Mouse (Mus musculus): Measurements from ENCODE around the gene Akap2. TPM values are rescaled to one million over a fixed set of nuclear protein-coding genes. Genes with fewer than 3 reads are reported as not detected.

The Akap2 gene
- polyA plus RNA-seq, 1 experiment from 2014 or later = 2.4 TPM

DNA sequence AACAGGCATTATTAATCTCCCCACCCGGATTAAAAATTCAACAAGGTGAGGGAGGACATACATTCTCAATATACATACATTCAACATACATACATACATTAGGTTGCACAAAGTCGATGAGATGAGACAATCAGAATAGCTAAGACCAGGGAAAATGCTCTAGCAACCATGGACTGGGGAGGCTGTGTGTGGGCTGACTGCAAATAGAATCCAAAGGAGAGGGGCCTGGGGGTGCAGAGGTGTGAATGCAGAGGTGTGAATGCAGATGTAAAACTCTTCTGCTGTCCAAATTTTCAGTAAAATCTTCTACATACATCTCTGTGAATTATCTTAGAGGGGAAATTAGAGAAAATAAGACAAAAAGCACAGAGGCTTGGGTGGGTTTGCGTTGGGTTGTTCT, 29.9 kb upstream of the Akap2 start:
- WGBS (ENCODE audit: missing documents) = 77% methylated on average over 3 of the region's 3 CpGs
- Histone ChIP-seq H3K79me2 (ENCODE audit: inconsistent target) (no peaks in the 10 kb centered on the region), H3K27ac (no peak overlapping the region), H3K4me3 (ENCODE audit: inconsistent target) (no peak overlapping the region), H3K36me3 (ENCODE audit: inconsistent target) (no peaks in the 10 kb centered on the region)

DNA sequence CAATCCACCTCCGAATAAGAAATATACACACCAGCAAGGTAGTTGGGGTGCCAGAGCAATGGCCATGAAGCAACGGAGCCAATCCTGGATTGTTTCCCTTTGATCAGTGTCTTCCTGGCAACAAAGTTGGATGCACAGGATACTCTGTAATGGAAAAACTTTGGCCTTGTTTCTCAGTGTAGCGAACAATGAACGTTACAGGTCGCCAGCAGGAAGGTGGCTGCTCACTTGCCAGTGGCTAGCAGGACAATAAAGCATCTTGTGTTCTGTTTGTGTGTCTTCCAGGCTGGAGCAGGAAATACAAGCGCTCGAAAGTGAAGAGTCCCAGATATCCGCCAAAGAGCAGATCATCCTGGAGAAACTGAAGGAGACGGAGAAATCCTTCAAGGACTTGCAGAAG, 29.3 kb upstream of the Akap2 start:
- H3K4me3 ChIP-seq (ENCODE audit: inconsistent target) = no peak overlapping the region
- no peak overlapping the region for H3K27ac ChIP-seq
- WGBS (ENCODE audit: missing documents) = 88% methylated on average over 9 of the region's 9 CpGs
- no peaks in the 10 kb centered on the region for H3K36me3 ChIP-seq (ENCODE audit: inconsistent target)
- H3K79me2 ChIP-seq (ENCODE audit: inconsistent target) = no peaks in the 10 kb centered on the region

DNA sequence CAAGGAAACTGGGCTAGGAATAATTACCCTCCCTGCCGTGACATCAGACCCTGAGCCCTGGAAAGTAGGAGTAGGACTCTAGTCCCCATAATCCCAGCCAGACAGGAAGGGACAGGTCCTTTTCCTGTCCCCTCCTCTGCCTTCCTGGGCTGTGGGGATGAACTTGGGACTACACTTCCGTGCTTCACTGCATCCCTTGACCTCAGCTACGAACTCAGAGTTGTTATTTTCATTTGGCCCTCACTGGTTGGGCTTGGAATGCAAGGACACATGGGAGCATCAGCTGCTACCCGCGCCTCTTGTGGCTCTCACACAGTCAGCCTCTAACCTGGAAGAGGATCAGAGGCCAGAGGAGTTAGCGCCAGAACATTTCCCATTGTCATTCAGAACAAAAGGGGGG, 27.5 kb upstream of the Akap2 start:
- Histone ChIP-seq H3K27ac (no peak overlapping the region), H3K4me3 (ENCODE audit: inconsistent target) (no peak overlapping the region), H3K79me2 (ENCODE audit: inconsistent target) (no peaks in the 10 kb centered on the region), H3K36me3 (ENCODE audit: inconsistent target) (no peaks in the 10 kb centered on the region)
- 88% methylated on average over 6 of the region's 6 CpGs for WGBS (ENCODE audit: missing documents)

DNA sequence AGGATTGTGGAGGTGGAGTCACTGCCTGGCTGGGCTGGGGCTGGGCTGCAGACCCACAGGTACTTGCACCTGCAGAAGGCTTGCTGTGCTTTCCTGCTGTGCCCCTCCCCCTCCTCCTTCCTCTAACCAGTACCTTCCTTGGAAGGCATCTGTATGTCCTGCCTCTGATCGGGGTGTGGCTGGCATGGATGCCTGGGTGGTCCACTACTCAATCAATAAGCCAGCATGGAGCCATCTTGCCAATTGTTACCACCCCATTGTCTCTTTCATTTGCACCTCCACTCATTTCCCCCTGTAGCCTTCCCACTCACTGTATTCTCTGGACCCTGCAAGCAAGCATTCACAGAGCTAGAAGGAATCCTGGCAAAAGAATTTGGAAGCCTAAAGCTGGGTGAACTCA, 26.7 kb upstream of the Akap2 start:
- Histone ChIP-seq H3K36me3 (ENCODE audit: inconsistent target) (no peaks in the 10 kb centered on the region), H3K27ac (no peak overlapping the region), H3K79me2 (ENCODE audit: inconsistent target) (no peaks in the 10 kb centered on the region), H3K4me3 (ENCODE audit: inconsistent target) (no peak overlapping the region)
- WGBS (ENCODE audit: missing documents) = 81% methylated on average over 1 of the region's 1 CpGs

DNA sequence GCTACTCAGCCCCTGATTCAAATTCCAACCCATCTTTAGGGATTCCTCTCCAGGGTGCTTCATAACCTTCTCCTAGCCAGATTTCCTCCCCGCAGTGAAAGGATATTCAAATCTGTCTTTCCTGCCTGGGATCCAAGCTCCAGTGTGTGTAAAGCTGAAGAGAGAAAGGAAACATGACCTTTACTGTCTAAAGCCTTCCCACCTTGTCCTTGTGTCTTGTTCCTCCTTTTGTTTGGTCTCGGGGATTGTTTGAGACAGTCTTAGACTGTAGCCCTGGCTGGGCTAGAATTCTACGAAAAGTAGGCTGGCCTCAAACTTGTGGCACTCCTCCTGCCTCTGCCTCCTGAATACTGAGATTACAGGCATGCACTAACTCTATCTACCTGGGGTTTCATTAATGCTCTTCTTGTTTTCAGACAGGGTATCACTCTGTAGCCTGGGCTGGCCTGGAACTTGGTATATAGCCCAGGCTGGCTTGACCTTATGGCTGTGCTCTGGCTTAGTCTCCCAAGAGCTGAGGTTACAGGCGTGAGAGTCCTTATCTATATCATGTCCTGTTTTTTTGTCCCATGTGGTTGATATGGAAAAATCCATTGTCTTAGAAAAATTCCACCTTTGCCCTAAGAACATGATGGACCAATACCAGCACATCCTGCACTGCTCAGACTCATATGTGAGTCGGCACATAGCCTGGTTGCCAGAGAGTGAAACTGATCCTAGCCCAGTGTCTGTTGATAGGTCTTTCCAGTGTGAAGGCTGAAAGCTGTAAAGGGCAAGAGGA, 22.9 kb upstream of the Akap2 start:
- Histone ChIP-seq H3K36me3 (ENCODE audit: inconsistent target) (no peaks in the 10 kb centered on the region), H3K27ac (no peak overlapping the region), H3K79me2 (ENCODE audit: inconsistent target) (no peaks in the 10 kb centered on the region), H3K4me3 (ENCODE audit: inconsistent target) (no peak overlapping the region)
- WGBS (ENCODE audit: missing documents) = 82% methylated on average over 5 of the region's 5 CpGs

DNA sequence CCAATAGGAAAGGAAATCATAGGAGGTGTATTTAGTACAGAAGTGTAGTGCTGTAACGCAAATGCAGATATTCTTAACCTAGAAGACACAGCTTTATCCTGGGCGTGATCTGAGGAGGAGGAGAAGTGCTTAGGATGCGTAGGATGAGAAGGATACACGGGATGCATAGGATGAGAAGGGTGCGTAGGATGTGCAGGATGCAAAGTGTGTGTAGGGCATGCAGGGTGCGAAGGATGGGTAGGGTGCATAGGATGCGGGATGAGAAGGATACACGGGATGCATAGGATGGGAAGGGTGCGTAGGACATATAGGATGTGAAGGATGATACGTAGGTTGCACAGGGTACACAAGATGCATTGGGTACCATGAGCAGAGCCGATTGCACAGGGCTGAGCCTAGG, 20.5 kb upstream of the Akap2 start:
- Histone ChIP-seq H3K36me3 (ENCODE audit: inconsistent target) (no peaks in the 10 kb centered on the region), H3K4me3 (ENCODE audit: inconsistent target) (no peak overlapping the region), H3K27ac (no peak overlapping the region), H3K79me2 (ENCODE audit: inconsistent target) (no peaks in the 10 kb centered on the region)
- WGBS (ENCODE audit: missing documents) = 95% methylated on average over 11 of the region's 11 CpGs

DNA sequence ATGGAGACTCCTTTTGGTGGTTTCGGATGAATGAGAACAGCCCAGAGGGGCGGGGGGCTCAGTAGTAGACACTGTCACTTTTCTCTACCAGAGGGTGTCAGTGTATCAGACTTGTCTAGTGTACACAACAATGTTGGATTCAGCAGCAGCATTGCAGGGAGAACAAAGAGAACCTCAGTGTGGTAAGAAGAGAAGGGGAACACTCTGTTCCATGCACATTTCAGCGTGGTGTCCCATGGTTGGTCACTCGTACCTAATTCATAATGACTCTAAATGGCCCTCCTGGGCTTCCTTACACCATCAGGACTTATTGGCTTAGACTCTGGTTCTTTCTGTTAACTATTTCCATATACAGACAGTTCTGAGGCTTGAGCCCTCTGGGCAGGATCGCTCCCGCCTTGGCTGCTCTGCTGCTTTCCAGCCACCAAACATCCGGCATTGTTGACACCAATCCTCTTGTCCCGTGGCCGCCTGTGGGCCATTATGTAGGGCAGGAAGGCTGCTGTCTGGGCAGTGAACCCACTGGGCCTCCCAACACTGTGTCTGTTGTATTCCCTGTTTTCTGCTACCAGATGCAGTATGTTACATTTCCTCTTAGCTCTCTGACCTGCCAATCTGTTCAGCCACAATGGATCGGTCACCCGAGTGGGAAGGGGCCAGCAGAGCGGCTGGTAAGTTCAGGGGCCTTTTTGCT, 19.4 kb upstream of the Akap2 start:
- Histone ChIP-seq H3K27ac (no peak overlapping the region), H3K79me2 (ENCODE audit: inconsistent target) (no peaks in the 10 kb centered on the region), H3K4me3 (ENCODE audit: inconsistent target) (no peak overlapping the region), H3K36me3 (ENCODE audit: inconsistent target) (no peaks in the 10 kb centered on the region)
- 83% methylated on average over 12 of the region's 12 CpGs for WGBS (ENCODE audit: missing documents)

DNA sequence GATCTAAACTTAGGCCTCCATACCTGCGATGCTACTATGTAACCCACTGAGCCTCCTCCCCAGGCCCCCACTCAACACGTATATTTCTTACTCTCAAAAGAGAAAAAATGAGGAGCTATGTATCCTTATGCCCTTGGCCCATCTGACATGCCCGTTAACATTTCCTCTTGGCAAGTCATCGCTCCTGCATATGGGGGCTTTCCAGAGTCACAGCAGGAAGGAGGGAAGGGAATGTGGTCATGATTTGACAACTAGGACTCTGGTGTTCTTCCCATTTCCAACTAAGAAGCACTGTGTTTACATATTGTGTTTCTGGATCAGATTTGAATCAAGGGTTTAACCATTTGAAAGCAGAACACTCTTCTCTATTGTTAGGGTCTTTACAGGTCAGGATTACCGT, 15.9 kb upstream of the Akap2 start:
- Histone ChIP-seq H3K36me3 (ENCODE audit: inconsistent target) (no peaks in the 10 kb centered on the region), H3K79me2 (ENCODE audit: inconsistent target) (no peaks in the 10 kb centered on the region), H3K27ac (no peak overlapping the region), H3K4me3 (ENCODE audit: inconsistent target) (no peak overlapping the region)
- 70% methylated on average over 5 of the region's 5 CpGs for WGBS (ENCODE audit: missing documents)

DNA sequence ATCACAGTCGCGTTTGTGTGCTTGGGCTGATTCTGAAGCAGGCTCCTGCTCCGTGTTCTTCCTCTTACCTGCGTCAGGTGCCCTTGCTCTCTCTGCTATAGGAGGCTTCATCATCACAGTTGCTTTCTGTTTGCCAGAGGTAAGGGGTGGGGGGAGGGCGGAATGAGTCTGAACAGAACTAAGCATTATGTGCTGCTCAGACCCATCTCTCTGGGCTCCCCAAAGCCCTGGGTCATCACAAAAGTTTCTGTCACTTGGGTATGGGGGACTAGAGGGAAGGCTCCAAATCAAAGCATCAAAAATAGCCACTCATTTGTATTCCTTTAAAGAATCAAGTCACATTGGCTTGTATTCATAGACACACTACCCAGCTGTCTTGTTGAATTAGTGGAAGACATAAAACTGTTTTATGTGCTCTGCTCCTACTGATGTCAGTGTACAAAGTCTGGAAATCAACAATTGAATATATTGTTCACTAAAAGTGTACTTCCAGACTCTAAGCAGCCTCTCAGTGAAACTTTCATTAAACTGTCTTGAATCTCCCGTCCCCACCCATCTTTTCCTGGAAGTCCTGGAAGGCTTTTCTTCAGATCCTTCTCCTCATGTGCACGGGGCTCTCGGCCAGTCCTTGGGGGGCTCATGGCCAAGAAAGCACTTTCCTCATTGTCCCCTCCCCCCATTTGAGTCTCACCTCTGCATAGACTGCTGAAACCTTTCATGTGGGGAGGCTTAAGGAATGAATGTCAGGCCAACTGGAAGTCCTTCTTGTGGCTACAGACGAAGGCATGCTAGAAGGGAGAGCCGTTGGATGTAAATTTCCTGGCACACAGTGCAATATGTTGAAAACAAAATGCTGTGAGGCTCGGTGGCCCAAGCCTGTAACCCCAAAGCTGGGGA, 13.6 kb upstream of the Akap2 start:
- no peak overlapping the region for H3K4me3 ChIP-seq (ENCODE audit: inconsistent target)
- no peaks in the 10 kb centered on the region for H3K79me2 ChIP-seq (ENCODE audit: inconsistent target)
- 92% methylated on average over 11 of the region's 11 CpGs for WGBS (ENCODE audit: missing documents)
- H3K36me3 ChIP-seq (ENCODE audit: inconsistent target) = no peaks in the 10 kb centered on the region
- no peak overlapping the region for H3K27ac ChIP-seq

DNA sequence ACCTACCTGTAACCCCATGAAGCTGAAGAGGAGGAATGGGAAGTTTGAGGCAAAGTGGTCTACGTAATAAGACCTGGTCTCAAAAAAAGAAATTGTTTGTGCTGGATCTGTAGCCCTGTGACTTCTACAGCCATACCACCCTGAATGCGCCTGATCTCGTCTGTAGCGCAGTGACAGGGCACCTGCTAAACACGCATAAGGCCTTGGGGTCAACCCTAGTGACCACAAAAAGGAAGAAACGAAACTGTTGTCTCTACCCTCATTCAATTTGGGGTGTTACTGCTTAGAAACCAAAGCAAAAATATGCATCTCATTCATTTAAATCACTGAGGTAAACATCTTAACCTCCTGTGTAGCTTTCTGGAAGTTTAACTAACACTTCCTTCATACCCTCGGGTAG, 12.9 kb upstream of the Akap2 start:
- Histone ChIP-seq H3K36me3 (ENCODE audit: inconsistent target) (no peaks in the 10 kb centered on the region), H3K27ac (no peak overlapping the region), H3K4me3 (ENCODE audit: inconsistent target) (no peak overlapping the region), H3K79me2 (ENCODE audit: inconsistent target) (no peaks in the 10 kb centered on the region)
- WGBS (ENCODE audit: missing documents) = 39% methylated on average over 7 of the region's 7 CpGs

DNA sequence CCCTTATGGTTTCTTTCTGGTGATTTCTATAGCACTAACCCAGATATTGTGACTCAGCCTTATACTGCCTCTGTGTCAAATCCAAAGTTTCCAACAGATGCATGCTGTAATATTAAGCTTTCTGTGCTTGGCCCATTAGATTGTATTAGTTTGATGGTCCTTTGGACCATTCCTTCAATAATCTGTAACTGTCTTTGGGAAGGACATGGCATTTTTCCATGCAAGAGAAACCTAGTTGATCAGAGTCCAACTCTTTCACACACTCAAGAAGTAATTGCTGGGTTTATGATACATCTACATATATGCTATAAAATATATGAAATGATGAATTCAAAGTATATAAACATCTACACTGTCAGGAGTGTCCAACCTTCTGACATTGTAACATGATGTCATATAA, 1.6 kb upstream of the Akap2 start:
- H3K79me2 ChIP-seq (ENCODE audit: inconsistent target) = no peaks in the 10 kb centered on the region
- H3K27ac ChIP-seq = no peak overlapping the region
- no peak overlapping the region for H3K4me3 ChIP-seq (ENCODE audit: inconsistent target)
- no peaks in the 10 kb centered on the region for H3K36me3 ChIP-seq (ENCODE audit: inconsistent target)

DNA sequence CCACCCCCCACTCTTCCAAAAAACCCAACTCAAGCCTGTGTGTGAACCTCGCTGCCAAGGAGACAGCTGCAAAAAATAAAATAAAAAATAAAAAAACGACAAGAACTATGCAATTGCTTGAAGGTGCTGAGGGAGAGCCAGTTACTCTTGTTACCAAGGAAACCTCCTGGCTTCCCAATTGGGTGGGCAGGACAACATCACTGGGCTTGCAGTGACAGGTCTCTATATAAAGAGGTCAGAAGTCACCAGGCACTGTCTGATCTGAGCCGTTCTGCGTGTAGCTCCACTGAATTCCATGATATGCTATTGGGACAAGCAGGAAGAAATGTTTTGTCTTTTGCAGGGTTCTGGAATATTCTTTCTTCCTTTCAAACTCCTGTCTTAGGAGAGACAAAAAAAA, 722 bp upstream of the Akap2 start:
- H3K36me3 ChIP-seq (ENCODE audit: inconsistent target) = no peaks in the 10 kb centered on the region
- H3K27ac ChIP-seq = no peak overlapping the region
- WGBS (ENCODE audit: missing documents) = 83% methylated on average over 4 of the region's 4 CpGs
- no peaks in the 10 kb centered on the region for H3K79me2 ChIP-seq (ENCODE audit: inconsistent target)
- no peak overlapping the region for H3K4me3 ChIP-seq (ENCODE audit: inconsistent target)

DNA sequence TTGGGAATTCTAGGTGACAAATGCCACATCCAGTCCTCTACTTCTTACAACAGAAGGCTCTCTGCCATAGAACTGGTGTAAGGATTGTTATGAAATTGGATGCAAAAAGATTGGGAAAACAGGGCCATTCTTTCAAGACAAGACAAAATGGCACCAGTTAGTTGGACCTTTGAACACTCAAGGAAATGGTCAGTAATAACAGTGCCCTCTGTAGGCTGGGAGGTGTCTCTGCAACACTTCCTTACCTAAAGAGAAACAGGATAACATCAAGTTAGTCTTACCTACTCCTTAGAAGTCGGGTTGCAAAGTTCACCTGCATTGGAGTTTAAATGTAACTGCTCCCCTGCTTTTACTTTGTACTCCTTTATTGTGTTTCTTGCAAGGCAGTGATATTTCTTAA, 1.9 kb downstream of the Akap2 start:
- Histone ChIP-seq H3K4me3 (ENCODE audit: inconsistent target) (no peak overlapping the region), H3K36me3 (ENCODE audit: inconsistent target) (no peaks in the 10 kb centered on the region), H3K79me2 (ENCODE audit: inconsistent target) (no peaks in the 10 kb centered on the region), H3K27ac (no peak overlapping the region)
- 89% methylated on average over 1 of the region's 1 CpGs for WGBS (ENCODE audit: missing documents)

DNA sequence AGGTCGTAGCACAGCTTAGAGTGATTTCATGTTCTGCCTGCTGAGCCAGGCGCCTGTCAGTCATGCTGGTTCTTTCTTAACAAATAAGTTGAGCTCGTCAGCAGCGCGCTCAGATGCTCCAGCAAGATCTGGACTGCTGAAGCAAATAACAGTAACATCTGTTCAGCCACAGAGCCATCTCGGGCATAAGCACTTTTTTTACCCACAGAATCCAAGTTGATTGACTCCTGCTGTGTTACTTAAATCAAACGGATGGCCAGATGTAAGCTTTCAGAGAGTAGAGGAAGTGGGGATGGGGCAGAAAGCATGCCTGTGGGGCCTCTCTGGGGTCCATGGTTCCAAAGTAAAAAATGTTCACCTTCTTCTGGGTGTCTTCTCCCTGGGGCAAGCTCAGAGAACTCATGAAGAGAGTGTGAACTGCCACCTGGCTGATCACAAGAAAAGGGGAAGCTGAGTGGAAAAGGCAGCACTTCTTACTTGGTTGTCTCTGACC, 3.5 kb downstream of the Akap2 start:
- H3K4me3 ChIP-seq (ENCODE audit: inconsistent target) = no peak overlapping the region
- H3K36me3 ChIP-seq (ENCODE audit: inconsistent target) = no peaks in the 10 kb centered on the region
- no peaks in the 10 kb centered on the region for H3K79me2 ChIP-seq (ENCODE audit: inconsistent target)
- 53% methylated on average over 7 of the region's 7 CpGs for WGBS (ENCODE audit: missing documents)
- no peak overlapping the region for H3K27ac ChIP-seq

DNA sequence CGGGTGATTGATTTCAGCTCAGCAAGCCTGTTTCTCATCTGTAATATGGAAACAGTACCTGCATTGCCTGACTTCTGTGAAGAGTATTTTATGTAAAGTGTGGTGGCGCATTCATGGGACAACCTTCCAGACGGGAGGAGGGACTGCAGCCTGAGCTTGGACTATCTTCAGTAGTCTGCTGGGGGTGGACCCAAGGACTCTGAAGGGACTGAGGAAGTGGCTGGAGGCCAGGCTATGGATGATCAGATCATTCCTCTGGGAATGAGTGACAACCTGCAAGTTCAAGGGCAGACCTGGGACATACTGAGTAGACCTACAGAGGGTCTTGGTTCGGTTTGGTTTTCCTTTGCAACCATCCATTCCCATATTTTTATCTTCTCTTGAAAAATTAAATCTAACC, 4.8 kb downstream of the Akap2 start:
- Histone ChIP-seq H3K79me2 (ENCODE audit: inconsistent target) (no peaks in the 10 kb centered on the region), H3K4me3 (ENCODE audit: inconsistent target) (no peak overlapping the region), H3K27ac (no peak overlapping the region), H3K36me3 (ENCODE audit: inconsistent target) (no peaks in the 10 kb centered on the region)
- 89% methylated on average over 4 of the region's 4 CpGs for WGBS (ENCODE audit: missing documents)

Data from macrophage (primary cell).